Mouse (Mus musculus): ENCODE measurements around the gene Ap3d1.

Gene Ap3d1

DNA sequence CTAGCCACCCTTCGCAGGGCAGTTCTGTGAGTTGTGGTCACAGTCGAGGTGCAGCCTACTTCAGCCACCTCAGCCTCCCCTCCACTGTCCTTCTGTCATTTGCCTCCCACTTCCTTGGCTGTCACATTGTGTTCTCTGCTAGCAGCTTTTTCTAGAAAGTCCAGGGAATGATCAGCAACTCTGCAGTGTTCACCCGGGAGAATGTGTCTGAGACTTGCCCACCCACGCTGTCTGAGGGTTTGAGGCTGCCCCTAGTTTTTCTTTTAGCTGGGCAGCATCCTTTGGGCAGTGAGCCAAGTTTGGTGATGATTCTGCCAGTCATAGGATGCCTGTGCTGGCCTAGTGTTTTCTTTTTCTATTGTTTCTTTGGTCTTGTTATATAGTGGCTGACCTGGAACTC lies 14.9 kb upstream of the Ap3d1 start:
- DNase-seq = peak; percentile 60 to 66

DNA sequence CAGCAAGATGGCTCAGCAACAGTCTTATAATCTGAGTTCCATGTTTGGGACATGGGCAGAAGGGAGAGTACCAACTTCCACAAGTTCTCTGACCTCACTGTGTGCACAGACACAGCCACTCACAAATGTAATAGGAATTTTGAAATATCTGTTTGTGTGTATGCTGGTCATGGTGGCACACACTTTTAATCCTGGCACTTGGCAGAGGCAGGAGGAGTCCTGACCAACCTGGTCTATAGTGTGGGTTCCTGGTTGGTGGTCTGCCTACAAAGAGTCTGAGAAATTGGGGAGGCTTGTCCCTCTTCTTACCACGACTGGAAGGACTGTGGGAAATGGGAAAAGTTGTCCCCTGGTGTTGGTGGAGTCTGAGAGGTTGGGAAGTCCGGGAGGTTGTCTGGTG lies 14.4 kb upstream of the Ap3d1 start:
- DNase-seq = no peak

DNA sequence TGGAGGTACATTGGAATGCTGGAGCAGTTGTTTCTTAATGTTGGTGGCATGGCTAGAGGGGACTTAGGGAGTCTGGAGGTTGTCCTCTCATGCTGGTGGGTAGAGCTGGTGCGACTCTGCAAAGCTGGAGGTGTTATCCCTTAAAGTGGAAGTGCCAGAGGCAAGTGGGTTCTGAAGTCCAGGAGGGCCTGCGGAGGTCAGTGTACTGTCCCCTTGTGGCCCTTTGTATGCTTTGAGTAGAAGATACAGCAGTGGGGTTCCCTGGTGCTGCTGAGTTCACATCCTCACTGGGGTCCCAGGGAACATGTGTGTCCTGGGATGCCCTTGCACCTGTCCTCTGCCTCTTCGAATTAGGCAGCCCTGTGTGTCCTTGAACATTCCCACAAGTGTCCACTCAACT lies 14.0 kb upstream of the Ap3d1 start:
- DNase-seq = peak in 1 of 2 experiments; percentile 35

DNA sequence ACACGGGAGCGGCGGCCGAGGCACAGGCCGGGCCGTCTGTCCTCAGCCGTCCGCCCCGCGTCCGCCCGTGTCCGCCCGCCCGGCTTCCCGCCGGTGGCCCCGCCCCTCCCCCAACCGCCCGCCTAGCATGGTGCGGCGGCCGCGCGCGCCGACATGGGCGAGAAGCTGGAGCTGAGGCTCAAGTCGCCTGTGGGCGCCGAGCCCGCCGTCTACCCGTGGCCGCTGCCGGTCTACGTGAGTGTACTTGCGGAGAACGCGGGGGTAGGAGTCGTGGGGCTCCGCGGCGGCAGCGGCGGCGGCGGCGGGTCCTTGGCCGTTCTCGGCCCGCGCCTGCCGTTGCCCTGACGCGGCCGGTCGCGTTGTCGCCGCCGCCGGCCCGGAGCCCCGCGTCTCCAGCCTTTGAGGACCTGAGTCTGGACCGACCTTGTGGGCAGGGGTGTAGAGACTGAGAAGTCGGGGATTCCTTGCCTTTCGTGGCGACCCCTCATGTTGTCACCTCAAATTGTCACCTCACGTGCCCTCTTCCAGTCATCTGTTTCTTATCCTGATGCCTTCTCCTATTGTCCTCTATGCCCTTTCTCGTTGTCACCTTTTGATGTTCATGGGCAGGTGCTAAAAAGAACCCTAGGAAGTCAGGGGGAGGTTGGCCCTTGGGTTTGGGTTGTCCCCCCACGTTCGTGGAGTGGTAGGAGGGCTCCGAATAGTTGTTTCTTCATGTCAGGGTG lies 13.4 kb upstream of the Ap3d1 start:
- DNase-seq = no peak

DNA sequence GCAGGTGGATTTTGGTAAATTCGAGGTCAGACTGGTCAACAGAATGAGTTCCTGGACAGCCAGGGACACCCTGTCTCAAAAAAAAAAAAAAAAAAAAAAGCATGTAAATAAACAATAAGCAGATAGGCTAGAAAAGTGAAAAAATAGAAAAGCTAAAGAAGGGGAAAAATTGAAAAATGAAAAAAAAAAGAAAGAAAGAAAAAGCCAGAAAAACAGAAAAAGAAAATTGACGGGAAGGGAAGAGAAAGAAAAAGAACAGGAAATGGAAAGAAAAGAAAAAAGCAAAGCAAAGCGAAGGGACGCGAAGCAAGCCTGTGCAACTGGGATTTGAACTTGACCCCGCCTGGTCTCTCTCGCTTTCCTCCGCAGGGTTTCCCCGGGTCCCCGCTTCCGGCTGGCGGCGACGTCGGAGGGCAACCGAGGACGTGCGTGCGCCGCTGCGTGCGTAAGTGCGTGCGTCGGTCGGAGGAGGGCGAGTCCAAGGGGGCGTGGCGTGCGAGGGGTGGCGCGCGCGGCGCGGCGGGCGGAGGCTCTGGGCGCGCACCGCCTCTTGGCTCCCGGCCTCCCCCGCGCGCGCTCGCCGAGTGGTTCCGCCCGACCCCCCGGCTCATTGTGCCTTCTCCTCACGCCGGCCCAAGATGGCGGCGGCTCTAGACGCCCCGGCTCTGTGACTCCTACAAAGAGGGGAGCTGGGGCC lies 12.7 kb upstream of the Ap3d1 start, which contains the start of gene Dot1l:
Dot1l (plus strand) TSS at position 613 of the 697 bp plus-strand sequence.
- peak; percentile 100 for DNase-seq

DNA sequence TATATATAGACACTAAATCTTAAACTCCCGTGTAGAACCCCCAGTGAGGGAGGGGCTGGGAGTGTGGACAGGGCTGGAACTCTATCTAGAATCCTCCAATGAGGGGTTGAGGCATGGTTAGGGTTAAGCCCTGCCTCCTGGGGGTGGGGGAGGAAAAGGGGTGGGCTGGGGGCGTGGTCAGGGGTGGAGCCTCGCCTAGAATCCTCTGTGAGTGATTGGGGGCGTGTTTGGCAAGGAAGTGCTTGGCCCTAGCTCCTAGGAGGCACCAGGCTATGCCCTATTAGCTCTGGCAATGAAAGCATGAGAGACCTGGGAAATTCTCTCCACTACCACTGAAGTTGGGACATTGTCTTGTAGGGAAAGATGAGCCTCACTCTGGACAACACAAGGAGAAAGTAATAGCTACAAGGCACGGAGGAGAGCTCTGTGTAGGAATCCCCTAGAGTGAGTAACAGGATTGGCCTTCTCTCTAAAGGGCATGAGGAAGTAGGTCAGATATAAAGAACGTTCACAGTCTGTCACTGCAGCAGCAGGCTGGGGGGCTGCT lies 10.1 kb upstream of the Ap3d1 start:
- DNase-seq = peak; percentile 84 to 87

DNA sequence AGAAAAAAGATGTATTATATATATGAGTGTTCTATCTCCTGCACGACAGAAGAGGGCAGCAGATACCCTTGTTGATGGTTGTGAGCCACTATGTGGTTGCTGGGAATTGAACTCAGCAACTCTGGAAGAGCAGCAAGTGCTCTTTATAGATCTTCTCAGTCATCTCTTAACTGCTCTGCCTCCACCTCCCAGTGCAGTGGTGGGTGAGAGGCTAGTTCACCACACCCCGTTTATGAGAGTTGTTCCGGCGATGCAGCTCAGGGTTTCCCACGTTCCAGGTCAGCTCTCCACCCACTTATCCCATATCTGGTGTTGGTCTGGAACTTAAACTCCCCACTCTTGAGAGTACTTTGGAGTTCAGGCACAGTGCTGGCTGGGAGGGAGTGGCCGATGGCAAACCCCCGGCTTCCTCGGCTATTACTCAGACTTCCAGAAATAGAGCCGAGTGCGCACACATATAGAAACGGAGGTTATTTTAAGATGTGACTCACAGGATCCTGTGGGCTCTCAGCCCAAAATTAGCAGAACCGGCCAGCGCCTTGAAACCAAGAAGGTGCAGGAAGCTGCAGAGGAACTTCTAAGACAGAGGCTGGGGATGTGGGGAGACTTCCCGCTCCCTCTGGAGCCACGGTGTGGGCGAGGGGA lies 9.2 kb upstream of the Ap3d1 start:
- DNase-seq = peak in 1 of 2 experiments; percentile 42

DNA sequence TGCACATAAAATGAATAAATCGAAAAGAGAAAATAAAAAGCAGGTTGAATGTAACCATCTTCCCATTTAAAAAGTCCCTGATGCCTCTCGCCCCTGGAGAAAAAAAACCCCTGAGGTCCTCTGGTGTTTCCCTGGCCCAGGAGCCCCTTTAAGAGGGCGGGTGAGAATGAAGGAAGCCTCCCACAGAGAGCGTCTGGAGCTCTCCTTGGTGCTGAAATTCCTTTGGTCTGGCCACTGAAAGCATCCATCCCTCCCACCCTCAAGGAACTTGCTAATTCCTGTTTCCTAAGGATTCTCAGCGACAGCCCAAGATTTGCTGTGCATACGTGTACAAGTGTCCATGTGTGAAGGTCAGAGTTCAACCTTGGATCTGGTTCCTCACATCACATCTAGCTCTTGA lies 6.5 kb upstream of the Ap3d1 start:
- no peak for DNase-seq

DNA sequence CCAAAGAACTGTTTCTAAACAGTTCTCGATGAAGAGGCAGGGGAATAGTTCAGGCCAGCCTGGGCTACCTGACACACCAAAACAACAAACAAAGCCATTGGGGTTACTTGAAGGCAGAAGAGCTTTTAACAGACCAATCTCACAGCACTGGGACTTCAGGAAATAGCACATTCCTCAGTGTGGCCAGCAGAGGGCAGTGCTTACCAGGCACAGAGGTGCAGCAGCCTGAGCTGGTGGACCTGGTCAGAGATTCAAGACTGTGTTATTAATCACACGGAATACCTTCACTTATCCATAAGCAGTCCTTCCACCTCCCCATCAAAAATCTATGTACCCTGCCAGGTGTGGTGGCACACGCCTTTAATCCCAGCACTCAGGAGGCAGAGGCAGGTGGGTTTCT lies 5.3 kb upstream of the Ap3d1 start:
- DNase-seq = peak; percentile 91 to 92

DNA sequence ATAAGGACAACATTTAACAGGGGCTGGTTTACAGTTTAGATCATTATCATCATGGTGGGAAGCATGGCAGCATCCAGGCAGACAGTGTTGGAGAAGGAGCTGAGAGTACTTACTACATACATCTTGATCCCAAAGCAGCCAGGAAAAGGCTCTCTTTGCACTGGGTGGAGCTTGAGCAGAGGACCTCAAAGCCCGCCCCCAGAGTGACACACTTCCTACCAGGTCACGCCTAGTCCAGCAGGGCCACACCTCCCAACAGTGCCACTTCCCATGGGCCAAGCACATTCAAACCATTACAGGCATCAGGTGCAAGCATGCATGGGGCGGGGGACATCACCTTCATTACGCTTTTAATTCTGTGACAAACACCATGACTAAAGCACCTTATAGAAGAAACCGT lies 2.2 kb upstream of the Ap3d1 start:
- DNase-seq = no peak

DNA sequence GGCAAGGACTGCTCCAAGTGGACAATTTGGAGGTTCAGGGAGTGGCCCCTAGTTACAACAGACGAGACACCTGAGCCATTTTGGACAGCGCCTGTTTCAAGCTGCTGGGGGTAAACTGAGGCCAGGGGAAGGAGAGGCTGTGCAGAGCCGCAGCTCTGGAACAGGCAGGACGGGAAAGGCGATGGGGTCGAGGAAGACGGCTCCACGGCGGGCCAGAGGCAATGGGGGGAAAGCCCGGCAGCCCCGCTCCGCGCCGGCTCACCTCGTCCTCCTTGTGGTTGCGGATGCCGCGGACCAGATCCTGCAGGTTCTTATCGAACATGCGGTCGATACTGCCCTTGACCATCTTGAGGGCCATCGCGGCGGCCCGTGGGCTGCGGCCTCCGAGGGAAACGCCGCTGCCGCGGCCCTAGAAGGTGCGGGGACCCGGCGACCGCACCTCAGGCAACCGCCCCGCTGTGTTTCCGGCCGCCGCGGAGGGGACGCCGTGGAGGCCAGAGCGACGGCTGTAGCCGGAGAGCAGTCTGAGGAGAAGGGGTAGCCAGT lies 357 bp downstream of the Ap3d1 start:
- DNase-seq = peak in 1 of 2 experiments; percentile 36

DNA sequence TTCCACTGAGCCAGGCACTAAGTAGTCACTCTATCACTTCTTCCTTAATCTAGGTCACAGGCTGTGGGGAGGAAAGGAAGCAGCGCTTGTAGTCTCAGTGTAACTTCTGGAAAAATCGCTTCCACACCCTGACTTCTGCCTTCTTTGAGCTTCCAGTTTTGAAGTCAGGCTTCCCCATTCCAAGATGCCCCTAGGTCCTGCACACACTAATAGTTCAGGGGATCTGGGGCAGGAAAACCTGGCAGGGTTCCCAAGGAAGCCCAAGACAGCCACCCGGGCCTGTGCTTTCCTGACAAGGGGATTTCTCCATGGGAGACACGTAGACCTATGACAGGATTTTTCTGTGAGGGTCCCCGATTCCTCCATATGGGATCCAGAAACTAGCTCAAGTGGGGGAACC lies 918 bp downstream of the Ap3d1 start:
- DNase-seq = peak in 1 of 2 experiments; percentile 60

DNA sequence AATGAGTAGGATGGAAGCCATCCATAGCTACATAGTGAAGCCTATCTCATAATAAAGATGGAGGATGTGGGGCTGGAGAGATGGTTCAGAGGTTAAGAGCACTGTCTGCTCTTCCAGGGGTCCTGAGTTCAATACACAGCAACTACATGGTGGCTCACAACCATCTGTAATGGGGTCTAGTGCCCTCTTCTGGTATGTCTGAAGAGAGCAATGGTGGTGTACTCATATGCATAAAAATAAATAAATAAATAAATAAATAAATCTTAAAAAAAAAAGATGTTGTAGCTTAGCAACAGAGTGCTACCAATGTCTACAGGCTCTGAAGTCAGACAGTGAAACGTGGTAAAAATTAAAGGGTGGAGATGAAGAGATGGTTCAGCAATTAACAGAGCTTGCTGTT lies 3.4 kb downstream of the Ap3d1 start:
- no peak for DNase-seq

DNA sequence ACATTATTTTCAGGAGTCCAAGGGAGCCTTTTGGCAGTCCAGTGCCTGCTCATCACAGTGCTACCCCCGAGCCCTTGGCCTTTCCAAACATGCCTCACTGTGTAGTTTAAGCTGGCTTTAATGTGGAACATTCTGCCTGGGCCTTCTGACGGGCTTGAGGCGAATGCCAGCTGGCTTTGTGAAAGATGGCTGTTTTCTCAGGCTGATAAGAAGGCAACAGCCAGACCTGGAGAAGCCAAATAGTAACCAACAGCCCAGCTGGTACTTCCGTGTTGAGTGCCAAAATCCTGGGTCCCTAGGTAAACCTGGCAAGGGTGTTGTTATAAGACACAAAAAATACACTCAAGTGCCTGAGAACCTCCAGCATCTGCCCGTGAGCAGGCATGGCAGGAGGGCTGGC lies 5.3 kb downstream of the Ap3d1 start:
- DNase-seq = peak; percentile 85 to 86

DNA sequence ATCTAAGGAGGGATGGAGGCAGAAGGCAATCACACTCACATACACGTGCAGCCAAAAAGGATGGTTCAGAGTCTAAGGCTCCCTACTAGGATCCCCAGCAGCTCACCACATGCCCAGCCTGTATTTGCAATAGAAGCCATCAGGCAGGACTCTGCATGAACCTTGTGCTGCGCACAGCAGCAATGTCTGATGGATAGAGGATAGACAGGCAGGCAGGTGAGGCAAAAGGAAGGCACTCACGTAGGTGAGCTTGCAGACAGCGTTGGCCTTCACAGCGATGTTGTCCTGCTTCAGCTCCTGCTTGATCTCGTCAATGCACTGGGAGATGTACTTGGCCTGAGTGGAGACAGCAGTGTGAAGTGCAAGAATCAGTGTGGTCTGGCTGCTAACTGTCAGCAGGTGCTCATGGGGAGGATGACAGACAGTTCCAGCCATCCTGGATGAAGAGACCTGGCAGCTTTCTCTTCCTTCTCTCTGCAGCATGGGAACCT lies 9.4 kb downstream of the Ap3d1 start:
- peak; percentile 60 to 70 for DNase-seq

DNA sequence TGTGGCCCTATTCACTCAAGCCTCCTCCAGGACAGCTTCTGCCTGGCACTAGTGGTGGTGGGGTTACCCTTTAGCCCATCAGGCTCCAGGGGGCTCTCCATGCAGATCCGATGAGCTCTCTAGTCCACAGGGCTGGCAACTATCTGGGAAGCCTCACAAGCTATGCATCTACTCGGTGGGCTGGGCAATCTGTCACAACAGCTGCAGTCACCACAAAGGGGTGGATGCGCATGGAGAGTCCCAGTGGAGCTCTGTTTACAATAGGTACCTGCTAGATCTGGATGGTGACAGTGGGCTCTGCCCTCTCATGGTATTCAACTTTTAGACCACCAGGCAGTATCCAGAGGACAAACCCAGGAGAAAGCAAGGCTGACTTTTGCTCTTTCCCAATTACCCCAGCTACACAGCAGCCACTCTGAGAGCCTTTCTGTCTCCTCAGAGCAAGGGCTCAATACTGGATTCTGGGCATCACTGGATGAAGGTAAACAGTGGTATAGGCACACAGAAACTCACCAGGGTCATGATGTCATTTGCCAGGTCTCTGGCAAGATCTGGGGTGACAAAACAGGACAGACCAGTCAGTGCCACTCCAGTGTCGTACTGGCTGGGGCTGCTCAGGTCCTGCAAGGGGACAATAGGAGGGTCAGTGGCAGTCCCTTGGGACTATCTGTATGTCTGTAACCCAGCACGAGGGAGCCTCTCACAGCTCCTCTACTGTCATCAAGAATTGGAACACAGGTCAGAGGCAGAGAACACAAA lies 14.5 kb downstream of the Ap3d1 start:
- no peak for DNase-seq

DNA sequence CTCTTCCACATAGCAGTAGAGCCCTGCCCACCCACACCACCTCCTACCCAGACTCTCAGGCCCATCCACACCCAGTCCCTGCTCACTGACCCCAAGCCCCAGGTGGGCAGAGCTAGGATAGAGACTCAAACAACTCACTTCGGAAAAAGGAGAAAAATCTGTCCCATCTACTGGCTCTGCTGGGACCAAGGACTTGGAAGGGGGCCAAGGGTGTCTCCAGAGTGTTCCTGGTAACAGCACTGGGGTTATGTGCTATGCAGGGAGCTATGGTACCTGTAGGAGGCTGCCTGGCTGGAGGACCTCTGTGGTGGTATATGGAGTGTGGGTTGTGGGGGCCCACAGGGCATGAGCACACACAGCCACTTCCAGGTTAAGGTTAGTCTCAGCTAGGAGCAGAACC lies 24.8 kb downstream of the Ap3d1 start:
- DNase-seq = peak in 1 of 2 experiments; percentile 38

DNA sequence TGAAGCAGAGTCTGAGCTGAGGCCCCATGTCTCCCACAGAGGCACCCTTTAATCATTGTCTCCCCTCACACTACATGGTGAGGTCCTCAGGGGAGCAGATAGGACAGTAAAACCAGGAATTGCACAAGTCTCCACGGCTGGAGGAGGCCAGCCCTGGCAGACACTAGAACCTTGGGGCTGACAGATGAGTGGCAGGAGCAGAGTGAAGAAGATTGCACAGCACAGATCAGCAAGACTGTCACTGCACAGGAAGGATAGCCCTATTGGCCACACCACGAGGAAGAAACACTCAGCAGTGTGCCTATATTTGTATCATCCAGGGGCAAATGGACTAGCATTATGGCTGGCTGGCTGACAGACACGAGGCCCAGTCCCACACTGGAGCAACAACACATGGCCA lies 31.2 kb downstream of the Ap3d1 start:
- DNase-seq = no peak

DNA sequence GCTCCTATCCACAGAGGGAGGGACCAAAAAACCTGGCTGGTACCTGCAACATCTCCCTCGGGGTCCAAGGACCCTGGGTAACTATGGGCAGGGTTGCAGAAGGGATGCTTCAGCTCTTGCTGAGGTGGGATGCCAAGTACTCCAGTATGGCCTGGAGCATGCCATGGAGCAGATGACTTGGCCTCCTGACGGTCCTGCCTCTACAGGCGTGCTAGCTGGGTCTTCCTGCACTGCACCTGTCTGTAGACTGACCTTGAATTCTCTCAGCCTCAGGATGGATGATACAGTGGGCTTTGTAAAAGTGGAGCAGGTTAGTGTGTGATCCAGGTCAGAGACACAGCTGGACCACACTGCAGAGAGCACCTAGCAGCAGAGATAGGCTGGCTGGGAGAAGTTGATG lies 36.6 kb downstream of the Ap3d1 start:
- DNase-seq = no peak

DNA sequence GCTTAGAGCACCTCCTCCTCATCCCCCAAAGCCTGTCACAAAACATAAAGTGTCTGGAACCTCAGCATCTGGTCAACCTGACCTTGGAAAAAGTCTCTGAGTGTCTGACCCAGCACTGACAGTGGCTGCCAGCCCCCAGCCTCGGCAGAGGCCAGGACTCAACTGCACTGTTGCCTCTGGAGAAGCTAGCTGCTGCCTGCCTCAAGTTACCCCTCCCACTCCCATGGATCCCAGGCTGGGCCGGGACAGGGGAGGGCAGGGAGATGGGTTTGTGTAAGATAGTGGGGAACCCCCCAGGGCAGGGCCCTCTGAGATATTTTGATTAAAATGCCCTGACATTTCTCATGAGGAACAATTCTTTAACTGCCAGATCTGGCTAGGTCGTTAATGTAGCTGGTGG lies 37.0 kb downstream of the Ap3d1 start:
- DNase-seq = no peak

DNA sequence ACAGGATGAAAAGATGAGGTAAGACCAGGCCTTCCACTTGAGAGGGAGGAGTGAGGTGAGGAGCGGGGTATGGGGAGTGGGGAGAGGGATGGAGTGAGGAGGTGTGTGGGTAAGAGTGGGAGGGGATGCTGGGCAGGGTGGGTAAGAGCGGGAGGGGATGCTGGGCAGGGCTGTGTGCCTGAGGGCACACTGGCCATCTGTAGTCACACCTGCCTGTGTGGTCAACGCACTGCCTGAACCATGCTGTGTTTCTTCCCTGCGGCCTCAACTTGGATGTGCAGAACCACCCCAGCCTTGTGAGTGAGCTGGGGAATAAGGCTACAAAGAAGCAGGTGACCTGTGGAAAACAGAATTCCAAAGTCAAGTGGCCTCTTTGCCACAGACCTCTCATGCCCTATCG lies 37.6 kb downstream of the Ap3d1 start:
- no peak for DNase-seq

DNA sequence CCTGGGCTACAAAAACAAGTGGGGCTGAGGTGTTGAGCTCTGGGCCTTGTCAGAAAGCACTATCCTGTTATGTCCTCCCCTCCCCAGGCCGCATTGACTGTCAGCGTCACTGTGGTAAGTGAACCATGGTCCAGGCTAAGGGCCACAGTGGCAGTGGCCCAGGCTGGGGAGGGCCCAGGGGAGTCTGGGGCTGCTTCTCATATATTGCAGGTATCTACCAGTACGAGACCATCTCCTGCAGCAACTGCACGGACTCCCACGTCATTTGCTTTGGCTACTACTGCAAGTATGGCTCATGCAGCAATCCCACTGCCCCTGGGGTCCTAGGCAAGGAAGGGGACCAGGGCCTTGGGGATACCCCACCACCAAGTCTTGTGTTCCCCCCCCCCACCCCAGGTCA lies 38.4 kb downstream of the Ap3d1 start:
- peak in 1 of 2 experiments; percentile 43 for DNase-seq
